Mouse (Mus musculus) heart, embryonic 11.5 days (tissue): ENCODE results near the gene Rin3. TPM values are rescaled to one million over a fixed set of nuclear protein-coding genes. Genes with fewer than 3 reads are reported as not detected.

Experiments
- ATAC-seq: fragments of 200-750 bp; cut with Nextera tagmentation; replicated peaks from 2 replicates; pipeline ENCODE4 v1.8.0; 2017; ENCODE audit warnings: moderate library complexity; ENCODE audit not compliant: insufficient number of reproducible peaks, low FRiP score, low TSS enrichment
- H3K27ac ChIP-seq: fragments of 300-500 bp; sonication (generic); 2 replicates; pipeline ENCODE4 v1.5.1; 2014; ENCODE audit warnings: mild to moderate bottlenecking, low read depth, low read length
- H3K27me3 ChIP-seq: fragments of 300-500 bp; sonication (generic); 2 replicates; pipeline ENCODE4 v1.6.1; 2014; ENCODE audit warnings: mild to moderate bottlenecking, low read length, mixed read lengths; ENCODE audit not compliant: control insufficient read depth, insufficient read depth
- H3K36me3 ChIP-seq: fragments of 300-500 bp; sonication (generic); 2 replicates; pipeline ENCODE4 v1.6.1; 2014; ENCODE audit warnings: mild to moderate bottlenecking, low read length, moderate library complexity, mixed read lengths; ENCODE audit not compliant: control insufficient read depth, insufficient read depth
- H3K4me1 ChIP-seq: fragments of 300-500 bp; sonication (generic); 2 replicates; pipeline ENCODE4 v1.6.1; 2014; ENCODE audit warnings: low read length; ENCODE audit not compliant: control insufficient read depth, insufficient read depth
- H3K4me2 ChIP-seq: fragments of 300-500 bp; sonication (generic); 2 replicates; pipeline ENCODE4 v1.6.1; 2014; ENCODE audit warnings: mild to moderate bottlenecking, moderate library complexity
- H3K4me3 ChIP-seq: fragments of 300-500 bp; sonication (generic); 2 replicates; pipeline ENCODE4 v1.5.1; 2014; ENCODE audit warnings: low read depth, low read length
- H3K9ac ChIP-seq: fragments of 300-500 bp; sonication (generic); 2 replicates; pipeline ENCODE4 v1.6.1; 2014; ENCODE audit warnings: mild to moderate bottlenecking, low read depth, low read length, moderate library complexity
- H3K9me3 ChIP-seq: fragments of 300-500 bp; sonication (generic); replicated peaks from 2 replicates; pipeline ENCODE4 v1.6.1; 2016; ENCODE audit warnings: low read length; ENCODE audit not compliant: control insufficient read depth
- WGBS: fragments of 180-500 bp; shearing (Covaris S2); extraction: QIAGEN DNeasy Blood & Tissue Kit; methylation state at CpG from one replicate; pipeline ENCODE4 v1.1.7; 2014; ENCODE audit not compliant: insufficient replicate concordance; 5-methylcytosine and 5-hydroxymethylcytosine counted together
- polyA plus RNA-seq: library from polyadenylated mRNA; unstranded; fragments of >200 nt; fragmentation: Nextera tagmentation; extraction: Ambion mirVana; gene quantifications from 2 replicates; pipeline ENCODE4 v1.2.1, GENCODE M21; 2014

Rin3 gene
- polyA plus RNA-seq, 1 experiment from 2014 or later: 10.2 TPM

GRCm38 (mm10) chr12:102309800-102310195 lies 26.9 kb downstream of the Rin3 start:
- no peak for ATAC-seq
- 83% methylated on average over 8 of the region's 8 CpGs for WGBS
- no peak overlapping the region for H3K4me3 ChIP-seq

GRCm38 (mm10) chr12:102310261-102310660 lies 27.4 kb downstream of the Rin3 start:
- no peak overlapping the region for H3K4me2 ChIP-seq
- 90% methylated on average over 3 of the region's 3 CpGs for whole genome bisulfite sequencing
- H3K4me3 ChIP-seq: no peak overlapping the region
- no peak overlapping the region for H3K27ac ChIP-seq
- ATAC-seq: no peak
- H3K27me3 ChIP-seq: no peaks in the 10 kb centered on the region
- H3K9me3 ChIP-seq: no peaks in the 10 kb centered on the region
- no peak overlapping the region for H3K9ac ChIP-seq
- peaks cover 32% of the 10 kb centered on the region for H3K4me1 ChIP-seq
- H3K36me3 ChIP-seq: no peaks in the 10 kb centered on the region; the same call in 1 of the 2 replicates

More at GRCm38 (mm10) chr12:102309800-102310195, 26.9 kb downstream of the Rin3 start:
- Histone ChIP-seq H3K4me2 (no peak overlapping the region), H3K36me3 (no peaks in the 10 kb centered on the region; the same call in 1 of the 2 replicates), H3K9me3 (no peaks in the 10 kb centered on the region), H3K9ac (no peak overlapping the region), H3K4me1 (peaks cover 37% of the 10 kb centered on the region), H3K27me3 (no peaks in the 10 kb centered on the region), H3K27ac (no peak overlapping the region)

GRCm38 (mm10) chr12:102311454-102311853 lies 28.6 kb downstream of the Rin3 start:
- Histone ChIP-seq H3K4me3 (no peak overlapping the region), H3K4me1 (peaks cover 31% of the 10 kb centered on the region), H3K9me3 (no peaks in the 10 kb centered on the region), H3K9ac (no peak overlapping the region), H3K27ac (no peak overlapping the region), H3K27me3 (no peaks in the 10 kb centered on the region), H3K36me3 (no peaks in the 10 kb centered on the region; the same call in 1 of the 2 replicates), H3K4me2 (no peak overlapping the region)
- ATAC-seq: no peak
- 87% methylated on average over 5 of the region's 5 CpGs for WGBS

- 0 out of 2 replicates have a peak, but pooled peaks have one; percentile 36 for ATAC-seq
- Histone ChIP-seq H3K9ac (no peak overlapping the region), H3K4me3 (no peak overlapping the region), H3K36me3 (no peaks in the 10 kb centered on the region; the same call in 1 of the 2 replicates), H3K4me1 (peaks cover 10% of the 10 kb centered on the region), H3K27me3 (no peaks in the 10 kb centered on the region), H3K9me3 (no peaks in the 10 kb centered on the region), H3K4me2 (no peak overlapping the region), H3K27ac (peak overlapping the region; percentile 58)
- 28% methylated on average over 2 of the region's 2 CpGs for WGBS
Measured at GRCm38 (mm10) chr12:102319150-102319549, 36.3 kb downstream of the Rin3 start.

GRCm38 (mm10) chr12:102319899-102320298 lies 37.1 kb downstream of the Rin3 start:
- no peak overlapping the region for H3K9ac ChIP-seq
- H3K4me3 ChIP-seq: no peak overlapping the region
- H3K9me3 ChIP-seq: no peaks in the 10 kb centered on the region
- peaks cover 10% of the 10 kb centered on the region for H3K4me1 ChIP-seq
- H3K36me3 ChIP-seq: no peaks in the 10 kb centered on the region
- H3K27ac ChIP-seq: peak overlapping the region; percentile 58
- H3K4me2 ChIP-seq: no peak overlapping the region
- 39% methylated on average over 2 of the region's 2 CpGs for WGBS
- ATAC-seq: peak; percentile 37
- H3K27me3 ChIP-seq: no peaks in the 10 kb centered on the region

GRCm38 (mm10) chr12:102320322-102320721 lies 37.5 kb downstream of the Rin3 start:
- WGBS: 41% methylated on average over 2 of the region's 2 CpGs
- ATAC-seq: no peak
- no peak overlapping the region; the same call in 1 of the 2 replicates for H3K27ac ChIP-seq

GRCm38 (mm10) chr12:102321064-102321728 lies 38.3 kb downstream of the Rin3 start:
- H3K27ac ChIP-seq: no peak overlapping the region
- no peak for ATAC-seq
- H3K9me3 ChIP-seq: no peaks in the 10 kb centered on the region
- no peak overlapping the region for H3K4me2 ChIP-seq
- H3K9ac ChIP-seq: no peak overlapping the region
- no peaks in the 10 kb centered on the region for H3K27me3 ChIP-seq
- 70% methylated on average over 4 of the region's 4 CpGs for WGBS
- H3K4me3 ChIP-seq: no peak overlapping the region
- H3K4me1 ChIP-seq: peaks cover 10% of the 10 kb centered on the region
- no peaks in the 10 kb centered on the region for H3K36me3 ChIP-seq

More at GRCm38 (mm10) chr12:102320322-102320721, 37.5 kb downstream of the Rin3 start:
- Histone ChIP-seq H3K9me3 (no peaks in the 10 kb centered on the region), H3K36me3 (no peaks in the 10 kb centered on the region), H3K4me2 (no peak overlapping the region), H3K9ac (no peak overlapping the region), H3K4me3 (no peak overlapping the region), H3K27me3 (no peaks in the 10 kb centered on the region), H3K4me1 (peaks cover 10% of the 10 kb centered on the region)

GRCm38 (mm10) chr12:102321855-102322254 lies 39.0 kb downstream of the Rin3 start:
- no peak overlapping the region for H3K27ac ChIP-seq
- H3K36me3 ChIP-seq: no peaks in the 10 kb centered on the region
- peaks cover 10% of the 10 kb centered on the region for H3K4me1 ChIP-seq
- no peak overlapping the region for H3K4me2 ChIP-seq
- H3K4me3 ChIP-seq: no peak overlapping the region
- no peaks in the 10 kb centered on the region for H3K27me3 ChIP-seq
- ATAC-seq: no peak
- H3K9me3 ChIP-seq: no peaks in the 10 kb centered on the region
- H3K9ac ChIP-seq: no peak overlapping the region
- WGBS: 54% methylated on average over 5 of the region's 5 CpGs

GRCm38 (mm10) chr12:102323392-102323791 lies 40.5 kb downstream of the Rin3 start:
- no peak for ATAC-seq
- peaks cover 10% of the 10 kb centered on the region for H3K4me1 ChIP-seq
- H3K9me3 ChIP-seq: no peaks in the 10 kb centered on the region
- no peaks in the 10 kb centered on the region for H3K27me3 ChIP-seq
- H3K4me3 ChIP-seq: no peak overlapping the region
- 74% methylated on average over 2 of the region's 2 CpGs for WGBS
- H3K36me3 ChIP-seq: no peaks in the 10 kb centered on the region
- no peak overlapping the region; the same call in 1 of the 2 replicates for H3K27ac ChIP-seq
- H3K9ac ChIP-seq: no peak overlapping the region
- H3K4me2 ChIP-seq: no peak overlapping the region
